In genomic region chr2:26298856-26299230, GRCm38 (mm10) we compare ENCODE assay signal across 10 mouse cellular contexts. TPM values are rescaled to one million over a fixed set of nuclear protein-coding genes. Genes with fewer than 3 reads are reported as not detected.
DNase-seq lines count a peak whose midpoint lies in the region; ATAC-seq lines count a peak whose summit lies in the region.
"Had no signal": no experiment of that assay in that cellular context is flagged by ENCODE, and none has a peak within 500 bp of the region (broad histone marks: within the 10 kb centered on the region; RNA-seq: fewer than 3 reads in every experiment).

No protein-coding gene starts in this region.

- peak overlapping the region; percentile 52; the same call in 1 of the 2 replicates for H3K27ac ChIP-seq in embryonic facial prominence, embryonic 12.5 days
- H3K27ac ChIP-seq in intestine, embryonic 15.5 days: peak overlapping the region; percentile 18; the same call in 1 of the 2 replicates

- DNase-seq in layer of hippocampus, adult 9-11 months: peak; percentile 61
- no peak for DNase-seq in layer of hippocampus, postnatal 25 days (ENCODE audit: extremely low spot score in 1 of 2, low spot score in 1 of 2)
- peak; percentile 91 for DNase-seq in retina, postnatal 1 day
- no peak for DNase-seq in thymus, postnatal 25 days
- no peak for DNase-seq in kidney, postnatal 36 days
- no peak for DNase-seq in kidney, adult 8-10 months

- no peak overlapping the region for H3K4me3 ChIP-seq in embryonic facial prominence, embryonic 12.5 days
- H3K4me3 ChIP-seq in intestine, embryonic 15.5 days (replicated peaks): no peak overlapping the region

- peak overlapping the region; percentile 17; the same call in 1 of the 2 replicates for H3K4me2 ChIP-seq in embryonic facial prominence, embryonic 12.5 days (replicated peaks)
- peak overlapping the region; percentile 11; the same call in 1 of the 2 replicates for H3K4me2 ChIP-seq in intestine, embryonic 15.5 days (replicated peaks)

- H3K9me3 ChIP-seq in embryonic facial prominence, embryonic 12.5 days: no peaks in the 10 kb centered on the region
- H3K9me3 ChIP-seq in intestine, embryonic 15.5 days: no peaks in the 10 kb centered on the region

- no peaks in the 10 kb centered on the region for H3K36me3 ChIP-seq in embryonic facial prominence, embryonic 12.5 days
- H3K36me3 ChIP-seq in intestine, embryonic 15.5 days: no peaks in the 10 kb centered on the region

- 8% methylated on average over 4 of the region's 4 CpGs for WGBS in embryonic facial prominence, embryonic 12.5 days
- WGBS in intestine, embryonic 15.5 days: 25% methylated on average over 4 of the region's 4 CpGs

- peaks cover 21% of the 10 kb centered on the region; the same call in 1 of the 2 replicates for H3K4me1 ChIP-seq in embryonic facial prominence, embryonic 12.5 days
- H3K4me1 ChIP-seq in intestine, embryonic 15.5 days (replicated peaks): peaks cover 12% of the 10 kb centered on the region; the same call in 1 of the 2 replicates

- peaks cover 12% of the 10 kb centered on the region for H3K27me3 ChIP-seq in embryonic facial prominence, embryonic 12.5 days
- 0 out of 2 replicates have a peak, but pooled peaks cover 10% of the 10 kb centered on the region for H3K27me3 ChIP-seq in intestine, embryonic 15.5 days (replicated peaks)

- no peak for ATAC-seq in embryonic facial prominence, embryonic 12.5 days (ENCODE audit: insufficient number of reproducible peaks, insufficient read depth, low FRiP score, low TSS enrichment)
- no peak for ATAC-seq in intestine, embryonic 15.5 days

- H3K9ac ChIP-seq in embryonic facial prominence, embryonic 12.5 days: no peak overlapping the region
- no peak overlapping the region for H3K9ac ChIP-seq in intestine, embryonic 15.5 days

RNA-seq across cellular contexts. Expression of gene Ccdc187, which starts 4.5 kb away (rescaled TPM):
- total RNA-seq in layer of hippocampus, postnatal 25 days (2021): under 1 TPM; 0.52 to 0.94 TPM
- polyA plus RNA-seq in embryonic facial prominence, embryonic 12.5 days (2016; fragmentation: Nextera tagmentation; extraction: Ambion mirVana): 0.08 and 0.18 TPM in 2 replicates
- polyA plus RNA-seq in intestine, embryonic 15.5 days (2015; fragmentation: Nextera tagmentation; extraction: Ambion mirVana): 0.36 and 0.37 TPM in 2 replicates
- total RNA-seq: gastrocnemius, adult 8-10 months; megakaryocyte-erythroid progenitor cell, adult 5-6 weeks had no signal

RNA-seq across cellular contexts. Expression of gene Gpsm1, which starts 16.5 kb away (rescaled TPM):
- 10 to 100 TPM; 38.3 to 42.4 TPM for total RNA-seq in layer of hippocampus, postnatal 25 days (2021)
- polyA plus RNA-seq in embryonic facial prominence, embryonic 12.5 days (2016; fragmentation: Nextera tagmentation; extraction: Ambion mirVana): 82.6 and 91.1 TPM in 2 replicates
- polyA plus RNA-seq in intestine, embryonic 15.5 days (2015; fragmentation: Nextera tagmentation; extraction: Ambion mirVana): 26.7 and 26.8 TPM in 2 replicates

RNA-seq across cellular contexts. Expression of gene Dnlz, which starts 53.1 kb away (rescaled TPM):
- total RNA-seq in layer of hippocampus, postnatal 25 days (2021): 10 to 100 TPM; 26.3 to 27.8 TPM
- 31.8 and 33.1 TPM in 2 replicates for polyA plus RNA-seq in embryonic facial prominence, embryonic 12.5 days (2016; fragmentation: Nextera tagmentation; extraction: Ambion mirVana)
- polyA plus RNA-seq in intestine, embryonic 15.5 days (2015; fragmentation: Nextera tagmentation; extraction: Ambion mirVana): 23.6 and 24.7 TPM in 2 replicates

Comparison
In these comparisons a context has a peak if more than half of its experiments do, and no peak if none do; other contexts are left out.
1. DNase-seq: peak in layer of hippocampus, adult 9-11 months (single experiment) and retina, postnatal 1 day (single experiment); none in layer of hippocampus, postnatal 25 days (0 of 2), thymus, postnatal 25 days (single experiment), kidney, postnatal 36 days (0 of 2) and kidney, adult 8-10 months (0 of 2).